ENCODE assay signal across 9 mouse cellular contexts in the genomic region with DNA sequence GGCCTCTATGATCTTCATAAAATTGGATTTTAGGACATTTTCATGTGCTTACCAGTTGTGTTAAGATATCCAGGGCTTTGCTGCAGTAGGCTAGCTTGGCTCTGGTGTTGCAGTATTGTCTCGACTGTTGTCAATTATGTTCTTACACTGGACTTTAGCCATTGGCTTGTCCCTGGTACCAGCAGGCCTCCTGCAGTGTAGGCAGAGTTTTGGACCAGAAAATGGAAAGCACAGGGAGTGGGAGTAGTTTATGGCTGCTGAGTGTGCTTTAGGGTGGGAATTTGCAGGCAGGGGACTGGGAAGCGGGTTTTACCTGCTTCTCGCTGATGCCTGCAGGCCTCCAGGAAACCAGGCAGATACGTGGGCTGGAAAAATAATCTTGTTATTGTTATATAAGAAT.
"Had no signal": no experiment of that assay in that cellular context is flagged by ENCODE, and none has a peak within 500 bp of the region (broad histone marks: within the 10 kb centered on the region; RNA-seq: fewer than 3 reads in every experiment).

No protein-coding gene starts in this region.

- DNase-seq: kidney, adult 18-20 months; kidney, postnatal 14 days; lung, embryonic 14.5 days; lung, postnatal 10 days; lung, postnatal 4 days; midbrain, embryonic 14.5 days; thymus, postnatal 36 days had no signal

- ATAC-seq: intestine, embryonic 15.5 days; liver, embryonic 12.5 days had no signal
